Mouse (Mus musculus) adrenal gland, postnatal 14 days (tissue): ENCODE measurements around the gene Zfp84. TPM values are rescaled to one million over a fixed set of nuclear protein-coding genes. Genes with fewer than 3 reads are reported as not detected.

Experiments used
- DNase-seq: peaks from one replicate; pipeline ENCODE4 v3.0.0; 2021; ENCODE audit warnings: mixed read lengths
- microRNA-seq, 2 experiments: library from miRNA; unstranded; fragments of <30 nt; microRNA quantifications; one replicate each; pipeline ENCODE4 v1.2.0; 2021
- total RNA-seq: library from RNA; stranded (reverse); gene quantifications from 2 replicates; pipeline ENCODE4 v1.2.3, GENCODE M21; 2021

The Zfp84 gene
- total RNA-seq, 1 experiment from 2014 or later: 14.6 TPM

- DNase-seq: peak; percentile 92
These were observed 47.6 kb downstream of the Zfp84 start, which contains the start of gene Zfp790 for GRCm38 (mm10) chr7:29815910-29816429. Zfp790 (plus strand) TSS chr7:29816114.

- DNase-seq: peak; percentile 82
These were observed 50.4 kb downstream of the Zfp84 start for GRCm38 (mm10) chr7:29818619-29819254.

- DNase-seq: no peak
These were observed 59.6 kb downstream of the Zfp84 start for GRCm38 (mm10) chr7:29828001-29828400.

Small RNA genes within 50 kb of the gene (microRNA-seq; reads per million reads assigned to microRNA genes)
- gene Mir1964: 1.3 to 4.2 reads per million in 2 experiments

Other genes with a start within 250 kb of the Zfp84 start
- gene Sipa1l3, start 249.9 kb upstream of the Zfp84 start, total RNA-seq: 29.2 and 30.5 TPM in 2 replicates
- gene Catsperg2, start 41.5 kb upstream of the Zfp84 start, total RNA-seq: not detected in 2 replicates
- gene Zfp30, start 15.4 kb downstream of the Zfp84 start, total RNA-seq: 3.6 and 4.1 TPM in 2 replicates
- 13.3 and 14.1 TPM in 2 replicates for gene Zfp790, start 47.6 kb downstream of the Zfp84 start, total RNA-seq
- gene Zfp940, start 85.1 kb downstream of the Zfp84 start, total RNA-seq: 1.1 and 3.3 TPM in 2 replicates
- gene Zfp420, start 91.4 kb downstream of the Zfp84 start, total RNA-seq: 4.3 TPM in 2 replicates
- 11.9 and 12.2 TPM in 2 replicates for gene Zfp27, start 138.0 kb downstream of the Zfp84 start, total RNA-seq
- gene Zfp383, start 139.7 kb downstream of the Zfp84 start, total RNA-seq: 4.7 and 6.5 TPM in 2 replicates
- 10.1 and 12.4 TPM in 2 replicates for gene Zfp74, start 185.5 kb downstream of the Zfp84 start, total RNA-seq
- 15.2 and 16.4 TPM in 2 replicates for gene Zfp568, start 215.4 kb downstream of the Zfp84 start, total RNA-seq